Mouse (Mus musculus) neutrophil, adult 65 days (primary cell): ENCODE data around the gene Frk. TPM values are rescaled to one million over a fixed set of nuclear protein-coding genes. Genes with fewer than 3 reads are reported as not detected.

ENCODE experiments used
- total RNA-seq: library from RNA; stranded (reverse); gene quantifications from 2 replicates; pipeline ENCODE4 v1.2.4, GENCODE M21; 2023

Gene Frk
- not detected in 2 replicates for total RNA-seq

DNA sequence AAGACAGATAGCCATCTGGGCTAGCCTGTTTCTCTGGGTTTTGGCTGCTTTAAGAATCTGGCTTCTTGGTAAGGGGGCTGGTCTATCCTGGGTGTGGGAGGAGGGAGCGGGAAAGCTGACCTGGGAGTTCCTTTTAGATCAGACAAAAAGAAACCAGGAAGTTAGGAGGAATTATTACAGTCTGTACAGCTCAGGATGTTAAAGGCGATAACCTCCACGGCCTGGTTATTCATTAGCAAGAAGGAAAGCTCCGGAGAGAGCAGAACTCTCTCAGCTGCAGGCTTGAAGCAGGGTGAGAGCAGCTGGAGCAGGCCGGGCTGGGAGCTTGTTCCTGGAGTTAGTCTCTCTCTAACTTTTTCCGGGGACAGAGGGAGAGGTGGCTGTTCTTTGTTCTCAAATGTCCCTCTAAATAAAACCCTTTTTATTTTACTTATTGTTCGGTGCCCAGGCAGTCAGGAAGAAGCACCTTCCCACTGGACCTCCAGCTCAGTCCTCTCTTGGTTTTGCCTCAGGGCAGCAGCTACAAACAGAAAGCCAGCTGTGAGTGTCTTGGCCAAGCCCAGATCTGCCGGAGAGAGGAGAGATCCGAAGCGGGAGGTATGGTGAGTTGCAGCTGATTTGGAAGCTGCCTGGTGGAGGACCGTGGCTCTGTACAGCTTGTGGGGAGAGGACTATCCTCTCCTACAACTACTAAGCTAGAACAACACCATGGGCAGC is at the start of gene Frk:
Gene Frk, plus strand, starts transcription at position 103 of the 717 bp plus-strand sequence.

Other genes starting within 250 kb of the Frk start
- gene Tspyl1, start 201.2 kb upstream of the Frk start, total RNA-seq: 91.6 and 98.6 TPM in 2 replicates
- gene Tspyl4, start 186.0 kb upstream of the Frk start, total RNA-seq: 1.1 and 1.3 TPM in 2 replicates
- not detected in 2 replicates for gene Col10a1, start 93.4 kb upstream of the Frk start, total RNA-seq
- 42.3 and 53.1 TPM in 2 replicates for gene Nt5dc1, start 64.8 kb upstream of the Frk start, total RNA-seq